Mouse (Mus musculus) midbrain, embryonic 14.5 days (tissue): ENCODE measurements around the gene Ak5. TPM values are rescaled to one million over a fixed set of nuclear protein-coding genes. Genes with fewer than 3 reads are reported as not detected.
A peak's percentile ranks its signal among the peaks of the same experiment; 100 is the strongest.

Experiments
- ATAC-seq: fragments of 200-750 bp; cut with Nextera tagmentation; 2 replicates; pipeline ENCODE4 v1.8.0; 2017; ENCODE audit warnings: moderate number of reproducible peaks, moderate library complexity; ENCODE audit not compliant: low FRiP score, low TSS enrichment
- DNase-seq: peaks from one replicate; pipeline ENCODE4 v3.0.0-alpha.2; 2015
- H3K27ac ChIP-seq: fragments of 300-500 bp; sonication (generic); replicated peaks from 2 replicates; pipeline ENCODE4 v1.5.1; 2014; ENCODE audit warnings: mild to moderate bottlenecking, low read depth, low read length, moderate library complexity
- H3K27me3 ChIP-seq: fragments of 300-500 bp; sonication (generic); 2 replicates; pipeline ENCODE4 v1.6.1; 2014; ENCODE audit warnings: low read length, control low read depth, mixed read lengths; ENCODE audit not compliant: control insufficient read depth, insufficient read depth
- H3K36me3 ChIP-seq: fragments of 300-500 bp; sonication (generic); 2 replicates; pipeline ENCODE4 v1.6.1; 2014; ENCODE audit warnings: low read length, control low read depth; ENCODE audit not compliant: control insufficient read depth, insufficient read depth
- H3K4me1 ChIP-seq: fragments of 300-500 bp; sonication (generic); 2 replicates; pipeline ENCODE4 v1.6.1; 2014; ENCODE audit warnings: mild to moderate bottlenecking, antibody characterized with exemption, low read length, control low read depth; ENCODE audit not compliant: control insufficient read depth, insufficient read depth
- H3K4me2 ChIP-seq: fragments of 300-500 bp; sonication (generic); 2 replicates; pipeline ENCODE4 v1.6.1; 2014; ENCODE audit warnings: mild to moderate bottlenecking, low read length, moderate library complexity
- H3K4me3 ChIP-seq: fragments of 300-500 bp; sonication (generic); replicated peaks from 2 replicates; pipeline ENCODE4 v1.5.1; 2014; ENCODE audit warnings: low read depth, low read length
- H3K9ac ChIP-seq: fragments of 300-500 bp; sonication (generic); replicated peaks from 2 replicates; pipeline ENCODE4 v1.6.1; 2014; ENCODE audit warnings: mild to moderate bottlenecking, low read length, moderate library complexity
- H3K9me3 ChIP-seq: fragments of 300-500 bp; sonication (generic); 2 replicates; pipeline ENCODE4 v1.6.1; 2016; ENCODE audit warnings: low read length, control low read depth, mixed read lengths; ENCODE audit not compliant: control insufficient read depth
- WGBS: fragments of 180-500 bp; shearing (Covaris S2); extraction: QIAGEN DNeasy Blood & Tissue Kit; methylation state at CpG from one replicate; pipeline ENCODE4 v1.1.7; 2014; 5-methylcytosine and 5-hydroxymethylcytosine counted together
- polyA plus RNA-seq: library from polyadenylated mRNA; unstranded; fragments of >200 nt; fragmentation: Nextera tagmentation; extraction: Ambion mirVana; gene quantifications from 2 replicates; pipeline ENCODE4 v1.2.1, GENCODE M21; 2014

Gene Ak5
- polyA plus RNA-seq, 1 experiment from 2014 or later, result 9.2 TPM

DNA sequence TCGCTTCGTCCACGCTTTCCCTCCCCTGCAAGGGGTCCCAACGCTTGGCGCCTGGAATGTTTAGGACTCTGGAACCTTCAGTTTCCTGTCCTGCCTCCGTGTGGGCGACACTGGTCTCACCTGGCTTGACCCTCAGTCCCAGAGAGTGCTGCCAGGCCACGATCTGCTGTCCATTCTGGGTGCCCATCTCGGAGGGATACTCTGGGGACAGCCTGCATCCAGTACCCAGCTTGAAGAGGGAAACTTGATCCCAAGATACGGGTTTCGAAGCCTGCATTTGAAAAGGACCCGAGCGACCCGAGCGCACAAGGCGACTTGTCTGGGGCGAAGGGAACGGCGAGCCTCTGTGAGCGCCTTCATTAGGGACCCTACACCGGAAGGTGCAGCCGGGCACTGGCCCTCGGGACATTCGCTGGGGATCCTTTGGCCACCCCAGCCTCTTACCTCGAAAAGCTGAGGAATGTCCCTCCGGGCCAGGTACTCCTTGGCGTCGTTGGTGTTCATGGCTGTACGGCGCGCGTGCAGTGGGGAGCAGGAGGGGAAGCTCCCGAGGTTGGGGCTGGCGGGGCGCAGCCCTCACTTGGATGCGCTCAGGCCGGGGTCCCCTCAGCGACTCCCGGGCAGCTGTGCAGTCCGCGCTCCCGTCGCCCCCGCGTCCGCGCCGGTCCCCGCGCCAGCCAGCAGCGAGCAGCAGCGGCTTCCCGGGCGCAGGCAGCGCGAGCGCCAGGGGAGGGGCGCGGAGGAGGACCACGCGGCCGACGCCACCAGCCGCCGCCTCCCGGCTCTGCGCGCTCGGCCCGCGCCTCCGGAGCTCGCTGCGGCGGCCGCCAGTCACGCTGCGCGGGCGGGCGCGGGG is 576 bp downstream of the Ak5 start:
- Histone ChIP-seq H3K4me2 (peak overlapping the region; percentile 98), H3K36me3 (no peaks in the 10 kb centered on the region), H3K27me3 (peaks cover 22% of the 10 kb centered on the region; the same call in 1 of the 2 replicates), H3K9me3 (no peaks in the 10 kb centered on the region), H3K27ac (no peak overlapping the region), H3K4me3 (peak overlapping the region; percentile 51), H3K9ac (peak overlapping the region; percentile 64), H3K4me1 (no peaks in the 10 kb centered on the region)
- ATAC-seq, result peak; percentile 81
- DNase-seq, result peak; percentile 82
- WGBS, result under 1% methylated on average over 77 of the region's 82 CpGs

GRCm38 (mm10) chr3:152666991-152667355 is 1.2 kb downstream of the Ak5 start:
- no peaks in the 10 kb centered on the region for H3K9me3 ChIP-seq
- no peaks in the 10 kb centered on the region for H3K4me1 ChIP-seq
- no peak overlapping the region for H3K27ac ChIP-seq
- ATAC-seq, result no peak
- H3K9ac ChIP-seq, result peak overlapping the region; percentile 64
- H3K27me3 ChIP-seq, result peaks cover 22% of the 10 kb centered on the region; the same call in 1 of the 2 replicates
- peak overlapping the region; percentile 51 for H3K4me3 ChIP-seq
- no peaks in the 10 kb centered on the region for H3K36me3 ChIP-seq
- H3K4me2 ChIP-seq, result peak overlapping the region; percentile 98
- peak; percentile 53 for DNase-seq
- WGBS, result under 1% methylated on average over 16 of the region's 16 CpGs

DNA sequence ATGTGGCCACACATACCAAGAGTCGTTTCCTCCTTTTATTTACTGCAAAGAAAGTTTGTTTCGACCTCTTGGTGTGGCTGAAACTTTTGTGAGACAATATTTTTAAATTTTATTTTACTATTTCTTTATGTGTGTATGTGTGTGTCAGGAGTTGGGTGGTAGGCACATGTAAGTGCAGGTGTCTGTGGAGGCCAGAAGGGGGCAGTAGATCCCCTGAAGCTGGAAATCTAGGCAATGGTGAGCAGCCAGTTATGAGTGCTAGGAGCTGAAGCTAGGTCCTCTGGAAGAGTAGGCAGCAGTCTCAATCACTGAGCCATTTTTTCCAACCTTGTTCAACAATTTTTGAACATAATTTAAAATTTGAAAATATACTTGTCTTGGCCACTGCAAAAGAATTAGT is 9.6 kb downstream of the Ak5 start:
- Histone ChIP-seq H3K9me3 (no peaks in the 10 kb centered on the region), H3K9ac (no peak overlapping the region), H3K4me2 (no peak overlapping the region), H3K4me1 (no peaks in the 10 kb centered on the region), H3K27me3 (no peaks in the 10 kb centered on the region), H3K27ac (no peak overlapping the region), H3K4me3 (no peak overlapping the region), H3K36me3 (no peaks in the 10 kb centered on the region)
- ATAC-seq (no peak), DNase-seq (no peak)
- 91% methylated on average over 2 of the region's 2 CpGs for WGBS

DNA sequence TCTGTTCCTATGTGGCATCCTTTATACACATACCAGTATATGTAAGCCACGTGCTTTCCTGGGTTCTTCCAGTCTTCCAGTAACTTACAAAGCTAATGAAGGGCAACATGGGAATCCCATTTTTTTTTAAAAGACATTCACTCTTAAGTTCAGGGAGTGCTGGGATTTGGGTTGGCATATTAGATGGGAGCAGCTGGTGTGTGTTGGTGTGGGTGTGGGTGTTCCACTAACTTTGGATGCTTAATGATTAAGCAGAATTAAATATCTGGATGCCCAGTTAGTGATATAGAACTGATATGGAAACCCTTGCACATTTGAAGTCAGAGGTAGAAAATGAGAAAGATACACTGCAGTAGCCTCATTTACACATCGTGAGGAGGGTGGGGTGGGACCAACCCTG is 16.2 kb downstream of the Ak5 start:
- Histone ChIP-seq H3K9ac (no peak overlapping the region), H3K27me3 (no peaks in the 10 kb centered on the region), H3K9me3 (no peaks in the 10 kb centered on the region), H3K36me3 (no peaks in the 10 kb centered on the region), H3K27ac (no peak overlapping the region), H3K4me2 (no peak overlapping the region), H3K4me1 (no peaks in the 10 kb centered on the region), H3K4me3 (no peak overlapping the region)
- ATAC-seq, result no peak
- WGBS, result 84% methylated on average over 2 of the region's 2 CpGs
- no peak for DNase-seq

GRCm38 (mm10) chr3:152644610-152645009 is 23.6 kb downstream of the Ak5 start:
- Histone ChIP-seq H3K36me3 (no peaks in the 10 kb centered on the region), H3K9ac (no peak overlapping the region), H3K4me3 (no peak overlapping the region), H3K27ac (no peak overlapping the region), H3K27me3 (no peaks in the 10 kb centered on the region), H3K9me3 (no peaks in the 10 kb centered on the region), H3K4me2 (no peak overlapping the region), H3K4me1 (no peaks in the 10 kb centered on the region)
- no peak for ATAC-seq
- DNase-seq, result no peak
- WGBS, result 92% methylated on average over 5 of the region's 5 CpGs

- H3K27me3 ChIP-seq, result no peaks in the 10 kb centered on the region
- no peak overlapping the region for H3K4me3 ChIP-seq
- 67% methylated on average over 10 of the region's 10 CpGs for WGBS
- no peak overlapping the region for H3K9ac ChIP-seq
- no peaks in the 10 kb centered on the region for H3K9me3 ChIP-seq
- H3K4me1 ChIP-seq, result 0 out of 2 replicates have a peak, but pooled peaks cover 5% of the 10 kb centered on the region
- peak; percentile 30 for DNase-seq
- no peak for ATAC-seq
- H3K27ac ChIP-seq, result no peak overlapping the region
- no peak overlapping the region for H3K4me2 ChIP-seq
- no peaks in the 10 kb centered on the region for H3K36me3 ChIP-seq
These were observed 42.9 kb downstream of the Ak5 start for GRCm38 (mm10) chr3:152625061-152625820.

- H3K4me1 ChIP-seq, result 0 out of 2 replicates have a peak, but pooled peaks cover 8% of the 10 kb centered on the region
- peak overlapping the region; percentile 35 for H3K4me2 ChIP-seq
- WGBS, result 14% methylated on average over 11 of the region's 11 CpGs
These were observed 47.6 kb downstream of the Ak5 start for GRCm38 (mm10) chr3:152620534-152620933.

GRCm38 (mm10) chr3:152620058-152620457 is 48.1 kb downstream of the Ak5 start:
- H3K4me1 ChIP-seq, result 0 out of 2 replicates have a peak, but pooled peaks cover 8% of the 10 kb centered on the region
- H3K27ac ChIP-seq, result no peak overlapping the region
- no peaks in the 10 kb centered on the region for H3K9me3 ChIP-seq
- H3K9ac ChIP-seq, result no peak overlapping the region
- ATAC-seq, result no peak
- no peaks in the 10 kb centered on the region for H3K27me3 ChIP-seq
- peak; percentile 16 for DNase-seq
- 57% methylated on average over 11 of the region's 11 CpGs for WGBS
- H3K4me3 ChIP-seq, result no peak overlapping the region
- no peaks in the 10 kb centered on the region for H3K36me3 ChIP-seq
- H3K4me2 ChIP-seq, result peak overlapping the region; percentile 35

More at GRCm38 (mm10) chr3:152620534-152620933, 47.6 kb downstream of the Ak5 start:
- Histone ChIP-seq H3K27me3 (no peaks in the 10 kb centered on the region), H3K9me3 (no peaks in the 10 kb centered on the region), H3K27ac (no peak overlapping the region), H3K9ac (no peak overlapping the region), H3K4me3 (no peak overlapping the region), H3K36me3 (no peaks in the 10 kb centered on the region)
- DNase-seq (peak; percentile 29), ATAC-seq (no peak)
